Mouse (Mus musculus) liver, embryonic 14 days (tissue): ENCODE results near the gene Rxfp1. TPM values are rescaled to one million over a fixed set of nuclear protein-coding genes. Genes with fewer than 3 reads are reported as not detected.

Experiments
- polyA plus RNA-seq: library from polyadenylated mRNA; depleted of rRNA; stranded (reverse); fragments of >200 nt; gene quantifications from 2 replicates; pipeline ENCODE4 v1.2.3, GENCODE M21; 2012; rRNA removed

The Rxfp1 gene
- polyA plus RNA-seq = under 0.01 and 0.05 TPM in 2 replicates

DNA sequence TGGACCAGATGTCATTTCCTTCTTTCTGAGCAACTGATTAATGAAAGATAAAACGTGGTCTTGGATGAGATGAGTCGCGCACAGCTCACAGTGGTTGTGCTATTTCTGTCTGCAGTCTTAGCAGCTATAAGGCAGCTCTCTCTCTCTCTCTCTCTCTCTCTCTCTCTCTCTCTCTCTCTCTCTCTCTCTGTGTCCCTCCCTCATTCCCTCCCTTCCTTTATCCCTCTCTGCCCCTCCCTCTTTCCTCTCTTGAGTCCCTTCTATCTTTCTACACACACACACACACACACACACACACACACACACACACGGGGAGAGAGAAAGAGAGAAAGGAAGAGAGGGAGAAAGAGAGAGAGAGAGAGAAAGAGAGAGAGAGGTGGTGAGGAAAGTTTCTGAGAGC lies at the start of gene Rxfp1:
Gene Rxfp1, minus strand, starts transcription at position 101 of the 400 bp plus-strand sequence.

GRCm38 (mm10) chr3:79629416-79629730 lies 108.3 kb downstream of the Rxfp1 start, which contains the start of gene Etfdh:
Gene Etfdh (minus strand): TSS chr3:79629500.

DNA sequence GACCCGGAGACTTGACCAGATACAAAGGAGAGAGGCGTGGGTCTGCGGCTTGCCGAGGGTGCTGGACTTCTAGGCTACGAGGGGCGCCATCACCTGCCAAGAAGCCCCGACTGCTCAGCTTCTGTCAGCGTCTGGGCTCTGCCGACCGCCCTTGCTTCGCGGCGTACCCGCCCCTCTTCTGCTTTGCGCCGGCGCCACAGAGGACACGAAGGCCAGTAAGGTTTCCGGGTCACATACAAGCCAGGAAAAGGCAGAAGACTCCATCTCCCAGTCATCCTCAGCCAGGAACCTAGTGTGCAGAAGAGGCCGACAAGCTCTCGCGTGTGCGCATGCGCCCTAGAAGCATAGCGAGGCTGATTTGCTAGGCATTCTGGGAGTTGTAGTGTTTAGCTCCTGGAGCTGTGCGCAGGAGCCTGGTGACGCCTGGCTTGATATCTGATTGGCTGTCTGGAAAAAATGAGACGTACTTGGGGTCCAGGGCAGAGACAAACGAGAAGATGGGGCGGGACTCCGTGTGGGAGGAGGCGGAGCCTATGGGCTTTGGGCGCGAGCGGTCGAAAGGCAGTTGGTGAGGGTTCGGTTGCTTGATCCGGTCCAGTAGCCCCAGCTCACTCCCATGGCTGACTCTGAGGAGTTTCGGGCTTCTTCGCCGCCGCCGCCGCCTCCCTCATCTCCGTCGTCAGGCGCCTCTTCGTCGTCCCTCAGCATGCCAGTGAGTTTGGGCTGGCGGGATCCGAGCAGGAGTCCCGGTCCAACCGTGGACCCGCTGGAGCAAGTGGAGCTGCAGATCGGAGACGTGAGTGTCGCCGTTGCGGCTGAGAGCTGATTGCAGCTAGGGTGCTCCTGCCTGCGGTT lies 108.9 kb downstream of the Rxfp1 start, which contains the start of gene 4930579G24Rik:
Gene 4930579G24Rik, plus strand, starts transcription at position 519 of the 855 bp plus-strand sequence.

Other genes with a start within 250 kb of the Rxfp1 start
- 5.3 and 7.4 TPM in 2 replicates for gene Fnip2, start 170.1 kb downstream of the Rxfp1 start, polyA plus RNA-seq
- gene Ppid, start 146.5 kb downstream of the Rxfp1 start, polyA plus RNA-seq = 69.8 and 73.6 TPM in 2 replicates
- 7.6 and 9.9 TPM in 2 replicates for gene 4930579G24Rik, start 108.8 kb downstream of the Rxfp1 start, polyA plus RNA-seq
- gene Etfdh, start 108.4 kb downstream of the Rxfp1 start, polyA plus RNA-seq = 21.8 and 25.3 TPM in 2 replicates
- 0.42 and 0.91 TPM in 2 replicates for gene Tmem144, start 114.9 kb upstream of the Rxfp1 start, polyA plus RNA-seq
- 0.79 and 1.1 TPM in 2 replicates for gene Fam198b, start 146.7 kb upstream of the Rxfp1 start, polyA plus RNA-seq